Mouse (Mus musculus): ENCODE results near the gene Polr1c.

The Polr1c gene

GRCm38 (mm10) chr17:46265918-46266618, 18.2 kb upstream of the Polr1c start:
- peak; percentile 77 to 80 for DNase-seq

- no peak for DNase-seq
Measured at GRCm38 (mm10) chr17:46265502-46265901, 17.6 kb upstream of the Polr1c start.

GRCm38 (mm10) chr17:46262201-46262694, 14.4 kb upstream of the Polr1c start:
- no peak for DNase-seq

GRCm38 (mm10) chr17:46259675-46260074, 11.8 kb upstream of the Polr1c start:
- DNase-seq, result no peak

GRCm38 (mm10) chr17:46258279-46259053, 10.6 kb upstream of the Polr1c start:
- DNase-seq, result peak; percentile 22 to 65

GRCm38 (mm10) chr17:46255147-46255546, 7.3 kb upstream of the Polr1c start:
- no peak for DNase-seq

- DNase-seq, result peak; percentile 27 to 61
Measured at GRCm38 (mm10) chr17:46254106-46254505, 6.3 kb upstream of the Polr1c start.

GRCm38 (mm10) chr17:46253452-46254084, 5.7 kb upstream of the Polr1c start, which contains the start of gene Lrrc73:
Lrrc73 (plus strand) TSS chr17:46253531.
- DNase-seq, result peak; percentile 96

GRCm38 (mm10) chr17:46252571-46253451, 5.0 kb upstream of the Polr1c start:
- peak; percentile 51 to 54 for DNase-seq

- DNase-seq, result peak in 1 of 2 experiments; percentile 18
Measured at GRCm38 (mm10) chr17:46251174-46251573, 3.3 kb upstream of the Polr1c start.

GRCm38 (mm10) chr17:46248189-46248522, 302 bp upstream of the Polr1c start:
- no peak for DNase-seq

GRCm38 (mm10) chr17:46244579-46244978, 3.3 kb downstream of the Polr1c start:
- DNase-seq, result no peak

- peak; percentile 45 to 77 for DNase-seq
Measured at GRCm38 (mm10) chr17:46243624-46244023, 4.2 kb downstream of the Polr1c start.

- DNase-seq, result peak; percentile 29 to 64
Measured at GRCm38 (mm10) chr17:46242993-46243392, 4.9 kb downstream of the Polr1c start.

- DNase-seq, result no peak
Measured at GRCm38 (mm10) chr17:46242274-46242673, 5.6 kb downstream of the Polr1c start.

GRCm38 (mm10) chr17:46241471-46241870, 6.4 kb downstream of the Polr1c start:
- DNase-seq, result no peak

- DNase-seq, result no peak
Measured at GRCm38 (mm10) chr17:46239516-46240114, 8.2 kb downstream of the Polr1c start.

- no peak for DNase-seq
Measured at GRCm38 (mm10) chr17:46237480-46237879, 10.4 kb downstream of the Polr1c start.

GRCm38 (mm10) chr17:46237079-46237478, 10.8 kb downstream of the Polr1c start:
- no peak for DNase-seq

GRCm38 (mm10) chr17:46236067-46236466, 11.8 kb downstream of the Polr1c start:
- DNase-seq, result no peak

- no peak for DNase-seq
Measured at GRCm38 (mm10) chr17:46227576-46227975, 20.3 kb downstream of the Polr1c start.

GRCm38 (mm10) chr17:46221601-46222000, 26.3 kb downstream of the Polr1c start:
- DNase-seq, result no peak

All from kidney, postnatal 25 days (tissue).